Mouse (Mus musculus): Measurements from ENCODE around the gene Slc16a3. TPM values are rescaled to one million over a fixed set of nuclear protein-coding genes. Genes with fewer than 3 reads are reported as not detected.

Gene Slc16a3
- polyA plus RNA-seq, 1 experiment: 8.0 TPM

DNA sequence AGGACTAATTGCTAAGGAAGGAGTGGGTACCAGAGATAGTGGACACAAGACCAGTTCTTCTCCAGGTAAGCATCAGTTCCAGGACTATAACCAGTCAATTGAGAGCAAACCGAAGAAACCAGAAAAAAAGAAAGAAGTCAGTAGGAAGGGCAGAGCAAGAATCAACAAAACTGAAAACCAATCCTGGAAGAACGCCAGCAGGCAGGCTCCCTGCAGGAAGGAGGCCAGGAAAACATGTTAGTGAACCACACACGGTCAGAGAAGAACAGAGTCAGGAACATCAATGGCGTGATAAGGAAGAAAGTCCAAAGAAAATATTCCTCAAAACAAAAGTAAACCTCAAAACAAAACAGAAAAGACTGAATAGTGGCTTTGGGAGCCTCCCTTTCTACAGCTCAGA is 53.7 kb downstream of the Slc16a3 start:
- no peaks in the 10 kb centered on the region for H3K27me3 ChIP-seq (ENCODE audit: control insufficient read depth, insufficient read depth, low read length)

DNA sequence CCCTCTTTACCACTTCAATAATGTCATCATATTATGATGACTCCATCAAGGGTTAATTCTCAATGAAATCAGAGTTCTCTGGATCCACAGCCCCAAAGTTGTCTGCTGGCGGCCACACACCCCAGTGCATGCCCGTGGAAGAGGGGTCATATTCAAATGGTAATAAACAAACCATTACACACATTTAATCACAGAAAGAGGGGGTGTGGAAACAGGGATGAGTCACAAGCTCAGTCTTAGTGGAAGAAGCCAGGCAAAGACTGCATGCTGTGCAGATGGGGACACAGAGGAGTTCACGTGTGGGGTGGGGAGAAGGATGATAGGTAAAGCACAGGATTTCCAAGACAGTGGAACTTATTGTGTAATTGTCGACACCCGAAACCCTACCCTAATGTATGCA is 56.0 kb downstream of the Slc16a3 start:
- H3K36me3 ChIP-seq (ENCODE audit: control insufficient read depth, insufficient read depth, low read length): no peaks in the 10 kb centered on the region
- H3K4me1 ChIP-seq (replicated peaks; ENCODE audit: control insufficient read depth, insufficient read depth, low read length): no peaks in the 10 kb centered on the region
- WGBS: 84% methylated on average over 5 of the region's 5 CpGs
- H3K4me3 ChIP-seq (ENCODE audit: control insufficient read depth, insufficient read depth, low read length): no peak overlapping the region
- no peak overlapping the region for H3K27ac ChIP-seq (ENCODE audit: control insufficient read depth, insufficient read depth, low read length)
- no peak for DNase-seq
- no peaks in the 10 kb centered on the region for H3K27me3 ChIP-seq (ENCODE audit: control insufficient read depth, insufficient read depth, low read length)
- TF ChIP-seq CTCF (IDR thresholded peaks at IDR 0.05; ENCODE audit: borderline replicate concordance, control insufficient read depth, extremely low read depth, insufficient read depth, low read length, poor library complexity) (no peak), POLR2A (IDR thresholded peaks at IDR 0.05; ENCODE audit: control insufficient read depth, extremely low read depth, insufficient read depth, low read length, poor library complexity) (no peak)

More for the DNA sequence above, 53.7 kb downstream of the Slc16a3 start:
- TF ChIP-seq POLR2A (IDR thresholded peaks at IDR 0.05; ENCODE audit: control insufficient read depth, extremely low read depth, insufficient read depth, low read length, poor library complexity): no peak
- no peak for TF ChIP-seq CTCF (IDR thresholded peaks at IDR 0.05; ENCODE audit: borderline replicate concordance, control insufficient read depth, extremely low read depth, insufficient read depth, low read length, poor library complexity)
- H3K4me3 ChIP-seq (ENCODE audit: control insufficient read depth, insufficient read depth, low read length): no peak overlapping the region
- H3K4me1 ChIP-seq (replicated peaks; ENCODE audit: control insufficient read depth, insufficient read depth, low read length): no peaks in the 10 kb centered on the region
- no peaks in the 10 kb centered on the region for H3K36me3 ChIP-seq (ENCODE audit: control insufficient read depth, insufficient read depth, low read length)
- no peak overlapping the region for H3K27ac ChIP-seq (ENCODE audit: control insufficient read depth, insufficient read depth, low read length)
- 54% methylated on average over 4 of the region's 4 CpGs for WGBS
- DNase-seq: no peak

- Histone ChIP-seq H3K27ac (ENCODE audit: control insufficient read depth, insufficient read depth, low read length) (no peak overlapping the region), H3K4me3 (ENCODE audit: control insufficient read depth, insufficient read depth, low read length) (no peak overlapping the region), H3K36me3 (ENCODE audit: control insufficient read depth, insufficient read depth, low read length) (no peaks in the 10 kb centered on the region), H3K4me1 (replicated peaks; ENCODE audit: control insufficient read depth, insufficient read depth, low read length) (no peaks in the 10 kb centered on the region), H3K27me3 (ENCODE audit: control insufficient read depth, insufficient read depth, low read length) (no peaks in the 10 kb centered on the region)
- WGBS: 88% methylated on average over 6 of the region's 6 CpGs
- TF ChIP-seq CTCF (IDR thresholded peaks at IDR 0.05; ENCODE audit: borderline replicate concordance, control insufficient read depth, extremely low read depth, insufficient read depth, low read length, poor library complexity) (no peak), POLR2A (IDR thresholded peaks at IDR 0.05; ENCODE audit: control insufficient read depth, extremely low read depth, insufficient read depth, low read length, poor library complexity) (no peak)
- no peak for DNase-seq
Measured at GRCm38 (mm10) chr11:121006184-121006583, 57.9 kb downstream of the Slc16a3 start.

DNA sequence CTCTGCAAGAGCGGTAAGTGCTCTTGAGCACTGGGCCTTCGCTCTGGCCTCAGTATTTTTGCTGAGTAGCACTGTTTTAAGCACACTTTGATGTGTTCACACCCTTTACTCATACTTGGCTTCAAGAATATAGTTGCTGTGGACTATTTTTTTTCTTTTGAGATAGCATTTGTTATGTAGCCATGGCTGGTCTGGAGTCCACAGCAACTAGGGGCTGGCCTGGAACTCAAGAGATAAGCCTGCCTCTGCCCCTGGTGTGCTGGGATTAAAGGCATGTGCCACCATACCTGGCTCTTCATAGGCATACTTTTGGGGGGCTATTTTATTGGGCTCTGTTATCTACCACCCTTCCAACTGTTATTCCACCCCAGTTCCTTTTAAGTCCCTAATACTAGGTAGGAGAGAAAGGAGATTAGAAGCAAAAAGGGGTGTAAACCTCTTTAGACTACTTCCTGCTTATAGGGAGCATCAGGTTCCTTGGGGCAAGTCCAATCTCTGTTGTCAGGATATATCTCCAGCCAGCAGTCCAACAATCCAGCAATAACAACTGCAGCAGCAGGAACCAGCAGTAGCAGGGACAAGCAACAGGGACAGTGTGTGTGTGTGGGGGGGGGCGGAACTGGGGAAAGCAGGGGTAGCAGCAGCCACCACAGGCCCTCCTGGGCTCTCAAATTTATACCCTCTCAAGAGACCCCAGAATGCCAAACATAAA is 61.9 kb downstream of the Slc16a3 start:
- H3K36me3 ChIP-seq (ENCODE audit: control insufficient read depth, insufficient read depth, low read length): no peaks in the 10 kb centered on the region
- no peak for DNase-seq
- H3K27ac ChIP-seq (ENCODE audit: control insufficient read depth, insufficient read depth, low read length): no peak overlapping the region
- H3K4me3 ChIP-seq (ENCODE audit: control insufficient read depth, insufficient read depth, low read length): no peak overlapping the region
- TF ChIP-seq CTCF (IDR thresholded peaks at IDR 0.05; ENCODE audit: borderline replicate concordance, control insufficient read depth, extremely low read depth, insufficient read depth, low read length, poor library complexity) (no peak), POLR2A (IDR thresholded peaks at IDR 0.05; ENCODE audit: control insufficient read depth, extremely low read depth, insufficient read depth, low read length, poor library complexity) (no peak)
- over 99% methylated on average over 3 of the region's 3 CpGs for WGBS
- no peaks in the 10 kb centered on the region for H3K27me3 ChIP-seq (ENCODE audit: control insufficient read depth, insufficient read depth, low read length)
- H3K4me1 ChIP-seq (replicated peaks; ENCODE audit: control insufficient read depth, insufficient read depth, low read length): no peaks in the 10 kb centered on the region

Other genes starting within 250 kb of the Slc16a3 start
- 103 and 112 TPM in 2 replicates for gene Cenpx, start 234.7 kb upstream of the Slc16a3 start, polyA plus RNA-seq (2012; rRNA removed)
- gene Lrrc45, start 234.6 kb upstream of the Slc16a3 start, polyA plus RNA-seq (2012; rRNA removed): 69.2 and 77.3 TPM in 2 replicates
- 22.8 and 26.3 TPM in 2 replicates for gene Rac3, start 227.0 kb upstream of the Slc16a3 start, polyA plus RNA-seq (2012; rRNA removed)
- gene Dcxr, start 221.2 kb upstream of the Slc16a3 start, polyA plus RNA-seq (2012; rRNA removed): 78.4 and 126 TPM in 2 replicates
- gene Cbr2, start 216.4 kb upstream of the Slc16a3 start, polyA plus RNA-seq (2012; rRNA removed): 426 and 617 TPM in 2 replicates
- 3.3 and 4.5 TPM in 2 replicates for gene Hmga1b, start 185.7 kb upstream of the Slc16a3 start, polyA plus RNA-seq (2012; rRNA removed)
- gene Rfng, start 164.3 kb upstream of the Slc16a3 start, polyA plus RNA-seq (2012; rRNA removed): 87.4 and 102 TPM in 2 replicates
- gene Gps1, start 164.2 kb upstream of the Slc16a3 start, polyA plus RNA-seq (2012; rRNA removed): 171 and 193 TPM in 2 replicates
- 65.8 and 70.3 TPM in 2 replicates for gene Dus1l, start 152.1 kb upstream of the Slc16a3 start, polyA plus RNA-seq (2012; rRNA removed)
- gene Fasn, start 123.9 kb upstream of the Slc16a3 start, polyA plus RNA-seq (2012; rRNA removed): 973 and 1,776 TPM in 2 replicates
- gene Ccdc57, start 15.6 kb upstream of the Slc16a3 start, polyA plus RNA-seq (2012; rRNA removed): 1.6 and 1.7 TPM in 2 replicates
- 98.2 and 106 TPM in 2 replicates for gene Csnk1d, start 42.9 kb downstream of the Slc16a3 start, polyA plus RNA-seq (2012; rRNA removed)
- 39.2 and 55.2 TPM in 2 replicates for gene Cd7, start 90.9 kb downstream of the Slc16a3 start, polyA plus RNA-seq (2012; rRNA removed)
- 0.97 and 1.2 TPM in 2 replicates for gene Sectm1b, start 115.1 kb downstream of the Slc16a3 start, polyA plus RNA-seq (2012; rRNA removed)
- gene Sectm1a, start 132.7 kb downstream of the Slc16a3 start, polyA plus RNA-seq (2012; rRNA removed): 2.4 and 2.7 TPM in 2 replicates
- gene Tex19.2, start 170.2 kb downstream of the Slc16a3 start, polyA plus RNA-seq (2012; rRNA removed): 0.04 and 0.08 TPM in 2 replicates
- gene Tex19.1, start 197.7 kb downstream of the Slc16a3 start, polyA plus RNA-seq (2012; rRNA removed): 0.08 TPM in 1 of 2 replicates, not detected in the other
- gene Uts2r, start 211.8 kb downstream of the Slc16a3 start, polyA plus RNA-seq (2012; rRNA removed): 0.75 and 1.5 TPM in 2 replicates